Mouse (Mus musculus): ENCODE measurements around the gene Ncapd3. TPM values are rescaled to one million over a fixed set of nuclear protein-coding genes. Genes with fewer than 3 reads are reported as not detected.

Ncapd3 gene
- polyA plus RNA-seq, 1 experiment from 2014 or later, result 36.4 TPM

DNA sequence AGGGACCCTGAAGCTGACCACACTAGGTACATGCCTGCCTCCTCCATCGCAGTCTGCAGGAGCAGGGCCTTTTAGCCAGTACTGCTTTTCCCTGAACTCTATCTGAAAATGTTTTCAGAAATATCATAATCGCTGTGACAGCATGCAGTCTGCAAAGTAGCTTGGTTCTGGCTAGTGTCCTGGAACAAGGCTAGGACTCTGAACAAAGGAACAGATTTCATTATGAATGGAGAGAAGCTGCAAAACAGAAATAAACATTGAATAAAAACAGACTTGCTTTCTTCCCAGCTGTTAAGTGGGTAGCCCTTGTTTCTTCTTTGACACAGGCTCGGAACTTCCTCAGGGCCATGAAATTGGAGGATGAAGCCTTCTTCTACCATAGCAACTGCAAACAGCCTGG, 24.7 kb upstream of the Ncapd3 start:
- Histone ChIP-seq H3K4me3 (replicated peaks) (no peak overlapping the region), H3K9me3 (no peaks in the 10 kb centered on the region), H3K27ac (no peak overlapping the region), H3K9ac (replicated peaks) (no peak overlapping the region), H3K4me2 (no peak overlapping the region), H3K27me3 (no peaks in the 10 kb centered on the region), H3K36me3 (peaks cover 80% of the 10 kb centered on the region), H3K4me1 (replicated peaks) (peaks cover 13% of the 10 kb centered on the region)
- 91% methylated on average over 3 of the region's 3 CpGs for WGBS
- no peak for ATAC-seq (ENCODE audit: insufficient number of reproducible peaks, insufficient read depth, low FRiP score, low TSS enrichment, low read depth)

GRCm38 (mm10) chr9:27005933-27006332, 24.0 kb upstream of the Ncapd3 start:
- peaks cover 87% of the 10 kb centered on the region for H3K36me3 ChIP-seq
- H3K4me2 ChIP-seq, result no peak overlapping the region

DNA sequence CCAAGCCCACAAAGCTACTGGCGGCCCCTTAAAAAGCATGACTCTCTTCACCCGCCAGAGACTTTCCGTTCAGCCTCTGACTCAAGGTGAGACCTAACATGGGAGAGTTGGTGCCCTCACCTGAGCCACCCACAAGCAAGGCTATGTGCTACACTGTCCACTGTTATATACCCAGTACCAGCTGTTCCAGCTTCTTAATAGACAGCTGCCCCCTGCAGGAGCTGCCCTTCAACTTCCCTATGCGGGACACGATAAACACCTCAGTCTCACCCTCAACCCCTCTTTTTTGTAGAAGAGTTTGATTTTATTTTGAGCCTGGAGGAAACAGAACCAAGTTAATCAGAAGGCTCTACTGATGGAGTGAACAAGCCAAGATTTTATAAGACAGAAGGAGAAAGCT, 23.1 kb upstream of the Ncapd3 start:
- Histone ChIP-seq H3K36me3 (peaks cover 96% of the 10 kb centered on the region), H3K4me2 (no peak overlapping the region), H3K27me3 (no peaks in the 10 kb centered on the region), H3K4me3 (replicated peaks) (no peak overlapping the region), H3K4me1 (replicated peaks) (no peaks in the 10 kb centered on the region), H3K27ac (no peak overlapping the region), H3K9me3 (no peaks in the 10 kb centered on the region), H3K9ac (replicated peaks) (no peak overlapping the region)
- 89% methylated on average over 5 of the region's 5 CpGs for WGBS
- ATAC-seq (ENCODE audit: insufficient number of reproducible peaks, insufficient read depth, low FRiP score, low TSS enrichment, low read depth), result no peak

More at GRCm38 (mm10) chr9:27005933-27006332, 24.0 kb upstream of the Ncapd3 start:
- no peak overlapping the region for H3K9ac ChIP-seq (replicated peaks)
- H3K4me3 ChIP-seq (replicated peaks), result no peak overlapping the region
- no peaks in the 10 kb centered on the region for H3K27me3 ChIP-seq
- no peak overlapping the region for H3K27ac ChIP-seq
- peaks cover 6% of the 10 kb centered on the region for H3K4me1 ChIP-seq (replicated peaks)
- WGBS, result 100% methylated on average over 1 of the region's 1 CpGs
- no peak for ATAC-seq (ENCODE audit: insufficient number of reproducible peaks, insufficient read depth, low FRiP score, low TSS enrichment, low read depth)
- H3K9me3 ChIP-seq, result no peaks in the 10 kb centered on the region

GRCm38 (mm10) chr9:27009231-27009630, 20.7 kb upstream of the Ncapd3 start:
- H3K4me2 ChIP-seq, result no peak overlapping the region
- peaks cover 99% of the 10 kb centered on the region for H3K36me3 ChIP-seq
- H3K27me3 ChIP-seq, result no peaks in the 10 kb centered on the region
- no peak overlapping the region for H3K9ac ChIP-seq (replicated peaks)
- H3K4me3 ChIP-seq (replicated peaks), result no peak overlapping the region
- no peak for ATAC-seq (ENCODE audit: insufficient number of reproducible peaks, insufficient read depth, low FRiP score, low TSS enrichment, low read depth)
- H3K27ac ChIP-seq, result no peak overlapping the region
- H3K9me3 ChIP-seq, result no peaks in the 10 kb centered on the region
- 85% methylated on average over 5 of the region's 5 CpGs for WGBS
- H3K4me1 ChIP-seq (replicated peaks), result no peaks in the 10 kb centered on the region

- no peak overlapping the region for H3K9ac ChIP-seq (replicated peaks)
Measured at GRCm38 (mm10) chr9:27011572-27011971, 18.4 kb upstream of the Ncapd3 start.

GRCm38 (mm10) chr9:27018961-27019360, 11.0 kb upstream of the Ncapd3 start:
- 97% methylated on average over 10 of the region's 10 CpGs for WGBS
- ATAC-seq (ENCODE audit: insufficient number of reproducible peaks, insufficient read depth, low FRiP score, low TSS enrichment, low read depth), result no peak
- Histone ChIP-seq H3K27ac (no peak overlapping the region), H3K36me3 (peaks cover 74% of the 10 kb centered on the region), H3K4me2 (no peak overlapping the region), H3K9me3 (no peaks in the 10 kb centered on the region), H3K27me3 (no peaks in the 10 kb centered on the region), H3K4me3 (replicated peaks) (no peak overlapping the region), H3K4me1 (replicated peaks) (no peaks in the 10 kb centered on the region), H3K9ac (replicated peaks) (no peak overlapping the region)

More at GRCm38 (mm10) chr9:27011572-27011971, 18.4 kb upstream of the Ncapd3 start:
- Histone ChIP-seq H3K27ac (no peak overlapping the region), H3K4me3 (replicated peaks) (no peak overlapping the region), H3K4me1 (replicated peaks) (no peaks in the 10 kb centered on the region), H3K36me3 (peaks cover 99% of the 10 kb centered on the region), H3K27me3 (no peaks in the 10 kb centered on the region), H3K4me2 (no peak overlapping the region), H3K9me3 (no peaks in the 10 kb centered on the region)
- 90% methylated on average over 4 of the region's 4 CpGs for WGBS
- no peak for ATAC-seq (ENCODE audit: insufficient number of reproducible peaks, insufficient read depth, low FRiP score, low TSS enrichment, low read depth)

- no peak for ATAC-seq (ENCODE audit: insufficient number of reproducible peaks, insufficient read depth, low FRiP score, low TSS enrichment, low read depth)
- Histone ChIP-seq H3K4me3 (replicated peaks) (no peak overlapping the region), H3K4me1 (replicated peaks) (peaks cover 23% of the 10 kb centered on the region), H3K9me3 (no peaks in the 10 kb centered on the region), H3K4me2 (no peak overlapping the region), H3K9ac (replicated peaks) (no peak overlapping the region), H3K36me3 (peaks cover 43% of the 10 kb centered on the region), H3K27me3 (no peaks in the 10 kb centered on the region), H3K27ac (no peak overlapping the region)
- WGBS, result 90% methylated on average over 4 of the region's 4 CpGs
Measured at GRCm38 (mm10) chr9:27023681-27024080, 6.3 kb upstream of the Ncapd3 start.

GRCm38 (mm10) chr9:27026708-27027107, 3.3 kb upstream of the Ncapd3 start:
- Histone ChIP-seq H3K27me3 (no peaks in the 10 kb centered on the region), H3K4me2 (peak overlapping the region; percentile 93; the same call in 1 of the 2 replicates), H3K27ac (no peak overlapping the region), H3K9ac (replicated peaks) (no peak overlapping the region), H3K4me1 (replicated peaks) (peaks cover 34% of the 10 kb centered on the region), H3K4me3 (replicated peaks) (no peak overlapping the region), H3K9me3 (no peaks in the 10 kb centered on the region), H3K36me3 (peaks cover 27% of the 10 kb centered on the region; the same call in 1 of the 2 replicates)
- no peak for ATAC-seq (ENCODE audit: insufficient number of reproducible peaks, insufficient read depth, low FRiP score, low TSS enrichment, low read depth)
- WGBS, result 91% methylated on average over 1 of the region's 1 CpGs

DNA sequence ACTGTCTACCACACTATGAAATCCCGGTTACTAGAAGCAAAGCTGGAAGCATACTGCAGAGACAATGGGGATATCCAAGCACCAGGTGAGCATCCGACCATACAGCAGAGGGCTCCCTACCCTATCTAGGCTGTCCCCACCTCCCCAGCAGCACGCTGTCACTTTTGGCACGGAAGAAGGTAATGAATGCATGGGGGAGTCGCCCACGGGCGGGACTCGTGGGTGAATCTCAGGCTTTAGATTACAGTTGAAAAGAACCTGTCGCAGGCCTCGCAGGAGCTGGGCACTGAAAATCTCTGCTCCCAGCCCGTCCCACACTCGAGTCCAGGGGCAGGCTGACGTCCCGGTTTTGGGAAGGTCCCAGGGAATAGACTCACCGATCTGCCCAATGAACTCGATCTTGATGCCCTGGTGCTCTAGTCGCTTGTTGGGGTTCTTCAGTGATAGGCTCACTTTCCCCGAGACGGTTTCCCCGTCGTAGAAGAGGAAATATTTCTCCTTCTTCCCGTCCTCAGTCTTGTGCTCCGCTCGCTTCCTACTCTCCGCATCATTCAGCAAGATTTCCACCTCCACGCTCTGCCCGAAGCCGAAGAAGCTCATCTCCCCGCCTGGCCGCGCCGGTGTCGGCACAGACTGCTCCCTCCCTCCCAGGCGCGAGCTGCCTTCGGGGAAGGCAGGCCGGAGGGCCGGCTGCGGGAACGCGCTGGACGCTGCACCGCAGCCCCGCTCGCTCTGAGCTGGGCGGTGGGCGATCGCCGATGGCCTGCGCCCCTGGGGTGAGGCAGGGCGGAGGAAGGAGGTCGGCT, 750 bp upstream of the Ncapd3 start:
- under 1% methylated on average over 52 of the region's 52 CpGs for WGBS
- Histone ChIP-seq H3K4me2 (peak overlapping the region; percentile 93), H3K27ac (peak overlapping the region; percentile 89), H3K27me3 (no peaks in the 10 kb centered on the region), H3K9me3 (no peaks in the 10 kb centered on the region), H3K4me3 (replicated peaks) (peak overlapping the region; percentile 97), H3K36me3 (peaks cover 17% of the 10 kb centered on the region; the same call in 1 of the 2 replicates), H3K4me1 (replicated peaks) (peaks cover 42% of the 10 kb centered on the region), H3K9ac (replicated peaks) (peak overlapping the region; percentile 95)
- ATAC-seq (ENCODE audit: insufficient number of reproducible peaks, insufficient read depth, low FRiP score, low TSS enrichment, low read depth), result peak; percentile 10; the same call in 1 of the 2 replicates

DNA sequence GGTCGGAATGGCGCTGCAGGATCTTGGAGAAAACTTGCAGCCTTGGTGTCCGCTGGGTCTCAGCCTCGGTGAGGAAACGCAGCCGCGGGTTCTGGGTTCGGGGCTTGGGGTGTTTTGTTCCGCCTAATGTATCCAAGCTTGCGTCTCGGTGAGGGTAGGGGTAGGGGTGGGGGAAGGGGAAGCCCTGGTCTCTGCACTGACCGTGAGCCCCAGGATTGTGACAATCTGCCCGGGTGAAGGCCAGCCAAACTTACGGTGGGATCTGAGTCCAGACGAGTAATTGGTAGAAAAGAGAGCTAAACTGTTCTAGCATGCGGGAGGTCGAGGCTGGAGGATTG, 757 bp downstream of the Ncapd3 start:
- WGBS, result under 1% methylated on average over 17 of the region's 17 CpGs

DNA sequence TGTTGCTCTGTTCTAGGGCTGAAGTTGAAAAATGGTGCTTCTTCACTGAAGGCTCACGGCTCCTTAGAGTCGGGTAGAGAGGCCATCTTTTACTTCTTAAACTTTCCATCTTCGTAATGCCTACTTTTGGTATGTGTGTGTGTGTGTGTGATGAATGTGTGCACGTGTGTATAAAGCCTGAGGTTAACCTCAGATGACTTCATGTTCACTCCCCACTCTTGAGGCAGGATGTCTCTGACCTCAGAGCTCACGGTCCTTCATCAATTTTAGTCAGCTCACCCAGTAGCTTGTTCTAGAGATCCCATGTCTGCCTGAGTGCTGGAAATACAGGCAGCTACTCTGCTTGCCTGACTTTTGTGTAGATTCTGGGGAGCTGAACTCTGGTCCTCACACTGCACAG, 13.9 kb downstream of the Ncapd3 start:
- no peak overlapping the region for H3K9ac ChIP-seq (replicated peaks)
- ATAC-seq (ENCODE audit: insufficient number of reproducible peaks, insufficient read depth, low FRiP score, low TSS enrichment, low read depth), result no peak
- peaks cover 95% of the 10 kb centered on the region for H3K36me3 ChIP-seq
- 94% methylated on average over 5 of the region's 5 CpGs for WGBS
- H3K27me3 ChIP-seq, result no peaks in the 10 kb centered on the region
- no peaks in the 10 kb centered on the region for H3K9me3 ChIP-seq
- H3K4me1 ChIP-seq (replicated peaks), result no peaks in the 10 kb centered on the region
- H3K27ac ChIP-seq, result no peak overlapping the region
- H3K4me3 ChIP-seq (replicated peaks), result no peak overlapping the region
- H3K4me2 ChIP-seq, result no peak overlapping the region

More for the DNA sequence above, 757 bp downstream of the Ncapd3 start:
- Histone ChIP-seq H3K27me3 (no peaks in the 10 kb centered on the region), H3K27ac (0 out of 2 replicates have a peak overlapping the region, but pooled peaks have one; percentile 23), H3K9ac (replicated peaks) (peak overlapping the region; percentile 80), H3K4me3 (replicated peaks) (peak overlapping the region; percentile 97), H3K9me3 (no peaks in the 10 kb centered on the region), H3K36me3 (peaks cover 13% of the 10 kb centered on the region; the same call in 1 of the 2 replicates), H3K4me1 (replicated peaks) (peaks cover 42% of the 10 kb centered on the region), H3K4me2 (peak overlapping the region; percentile 93)
- ATAC-seq (ENCODE audit: insufficient number of reproducible peaks, insufficient read depth, low FRiP score, low TSS enrichment, low read depth), result peak; percentile 56
